Mouse (Mus musculus) left cerebral cortex, adult 18-20 months (tissue): ENCODE measurements around the gene Myh6. TPM values are rescaled to one million over a fixed set of nuclear protein-coding genes. Genes with fewer than 3 reads are reported as not detected.
A peak's percentile ranks its signal among the peaks of the same experiment; 100 is the strongest.
"Not testable (repeated sequence)": the region's sequence is repeated elsewhere in the genome, so short reads cannot be mapped to it uniquely, and the experiment has no call there.

Experiments
- DNase-seq, 2 experiments: peaks; one replicate each; pipeline ENCODE4 v3.0.0; 2021 to 2022; ENCODE audit warnings: low spot score in 2 of 2, mixed read lengths in 1 of 2
- long read RNA-seq, 2 experiments: library from polyadenylated mRNA; stranded (forward); transcript quantifications; one replicate each; pipeline ENCODE4 v2.0.0; 2021
- total RNA-seq, 2 experiments: library from RNA; stranded (reverse); gene quantifications; 2 replicates each; pipeline ENCODE4 v1.2.3; 2021

Gene Myh6
- total RNA-seq, result 1 to 10 TPM; 3.8 to 5.0 TPM
- long read RNA-seq, experiment 1, partial matches to known transcripts, result 0 of 1 reads
- long read RNA-seq, experiment 1, other reads (novel, unspliced or antisense), result 1 of 1 reads
- long read RNA-seq, experiment 2, result 0 reads

GRCm38 (mm10) chr14:54966320-54966977 lies at the start of gene Myh6:
TSS of gene Myh6 (minus strand) at chr14:54966927.
- DNase-seq, result no peak

- DNase-seq, result no peak
Observed at GRCm38 (mm10) chr14:55015767-55016111, 49.0 kb upstream of the Myh6 start.

- peak; percentile 99 for DNase-seq
Observed at GRCm38 (mm10) chr14:55014991-55015766, 48.5 kb upstream of the Myh6 start, which contains the start of gene Ngdn. TSS of gene Ngdn (plus strand) at chr14:55015454.

GRCm38 (mm10) chr14:55014591-55014990 lies 47.9 kb upstream of the Myh6 start:
- DNase-seq, result peak; percentile 72 to 76

DNA sequence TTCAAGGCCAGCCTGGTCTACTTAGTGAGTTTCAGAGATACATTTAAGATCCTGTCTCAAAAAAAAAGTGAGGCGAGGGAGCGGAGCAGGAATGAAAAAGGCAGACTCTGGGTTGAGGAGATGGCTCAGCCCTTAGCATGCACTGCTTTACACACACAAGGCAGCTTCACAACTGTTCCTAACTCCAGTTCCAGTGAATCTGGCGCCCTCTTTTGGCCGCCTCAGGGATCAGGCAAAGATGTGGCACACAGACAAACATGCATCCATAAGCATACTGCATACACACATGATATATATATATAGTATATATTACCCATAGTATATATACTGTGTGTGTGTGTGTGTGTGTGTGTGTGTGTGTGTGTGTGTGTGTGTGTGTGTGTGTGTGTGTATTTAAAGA lies 44.4 kb upstream of the Myh6 start:
- no peak for DNase-seq

GRCm38 (mm10) chr14:55008417-55008816 lies 41.7 kb upstream of the Myh6 start:
- no peak for DNase-seq

GRCm38 (mm10) chr14:55007120-55007908 lies 40.6 kb upstream of the Myh6 start:
- no peak for DNase-seq

DNA sequence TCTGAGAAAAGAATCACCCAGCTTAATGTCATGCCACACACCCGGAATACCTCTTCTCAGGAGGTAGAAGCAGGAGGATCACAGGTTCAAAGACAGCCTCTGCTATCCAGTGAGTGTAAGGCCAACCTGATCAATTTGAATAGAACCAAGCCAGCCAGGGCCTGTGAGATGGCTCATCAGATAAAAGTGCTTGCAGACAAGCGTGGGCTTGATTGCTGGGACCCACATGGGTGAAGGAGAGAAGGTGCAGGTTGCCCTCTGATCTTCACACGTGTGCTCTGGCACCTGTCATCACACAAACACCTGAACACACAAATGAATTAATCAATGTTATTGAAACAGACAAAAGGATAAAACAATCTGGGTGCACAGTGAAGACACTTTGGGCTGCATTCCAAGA lies 39.8 kb upstream of the Myh6 start:
- DNase-seq, result no peak

DNA sequence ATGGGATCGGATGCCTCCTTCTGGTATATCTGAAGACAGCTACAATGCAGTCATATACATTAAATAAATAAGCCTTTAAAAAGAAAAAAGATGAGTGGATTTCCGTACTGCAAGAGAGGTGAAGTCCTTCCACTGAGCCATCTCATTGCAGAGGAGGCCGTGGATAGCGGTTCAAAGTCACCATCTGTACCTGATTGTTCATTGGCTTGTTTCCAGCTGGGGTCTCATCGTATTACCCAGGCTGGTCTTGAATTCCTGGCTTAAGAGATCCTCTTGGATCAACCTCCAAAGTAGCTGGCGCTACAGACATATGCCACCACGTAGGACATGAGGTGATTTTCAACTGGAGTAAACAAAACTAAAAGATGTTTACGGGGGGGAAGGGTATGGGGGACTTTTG lies 39.2 kb upstream of the Myh6 start:
- DNase-seq, result no peak

- DNase-seq, result no peak
Observed at GRCm38 (mm10) chr14:55005506-55005905, 38.8 kb upstream of the Myh6 start.

- no peak for DNase-seq
Observed at GRCm38 (mm10) chr14:55003878-55004855, 37.4 kb upstream of the Myh6 start.

DNA sequence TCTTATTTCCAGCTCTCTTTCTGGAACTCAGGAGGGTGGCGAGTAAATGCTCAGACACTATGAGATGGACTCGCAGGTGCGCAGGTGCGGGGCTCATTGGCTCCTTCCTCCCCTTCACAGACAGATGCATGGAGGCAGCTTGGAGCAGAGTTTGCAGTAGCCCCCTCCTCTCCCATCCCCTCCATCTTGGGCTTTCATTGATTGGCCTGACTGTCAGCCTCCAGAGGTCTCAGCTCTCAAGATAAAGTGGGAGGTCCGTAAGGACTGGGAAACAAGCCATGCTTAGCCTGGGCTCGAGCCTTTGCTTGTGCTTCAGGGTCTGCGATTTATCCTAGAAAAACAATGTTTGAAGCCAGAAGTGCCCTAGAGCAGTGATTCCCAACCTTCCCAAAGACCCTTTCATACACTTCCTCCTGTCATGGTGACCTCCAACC lies 36.0 kb upstream of the Myh6 start:
- no peak for DNase-seq

DNA sequence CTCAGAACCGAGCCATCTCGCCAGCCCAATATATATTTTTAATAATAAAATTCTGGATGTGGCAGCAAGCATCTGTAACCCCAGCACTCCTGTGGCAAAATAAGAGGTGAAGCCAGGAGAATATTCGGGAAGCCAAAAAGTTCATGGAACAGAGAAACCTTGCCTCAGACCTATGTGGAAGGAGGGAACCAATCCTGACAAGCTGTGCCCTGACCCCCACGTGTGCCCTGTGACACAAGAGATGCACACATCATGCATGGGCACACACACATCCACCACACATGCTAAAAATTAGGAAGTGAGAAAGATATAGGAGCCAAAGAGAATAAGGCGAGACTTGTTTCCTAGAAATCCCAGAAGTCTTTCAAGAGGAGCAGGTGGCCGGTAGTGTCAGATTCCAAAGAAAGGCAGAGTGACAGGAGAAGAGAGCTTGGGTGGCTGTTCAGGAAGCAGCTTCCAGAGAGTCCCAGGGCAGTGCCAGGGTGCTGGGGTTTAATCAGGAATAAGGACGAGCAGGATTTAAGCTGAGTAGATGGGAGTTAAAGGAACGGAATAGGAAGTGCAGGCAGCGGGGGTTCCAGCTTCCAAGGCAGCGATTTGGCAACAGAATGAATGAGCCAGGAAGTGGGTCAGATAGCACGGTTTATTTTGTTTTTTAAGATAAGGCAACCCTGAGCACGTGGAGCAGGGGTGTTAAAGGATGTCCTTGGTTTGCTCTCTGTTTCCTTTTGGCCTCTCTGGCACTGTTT lies 35.4 kb upstream of the Myh6 start:
- DNase-seq, result no peak

DNA sequence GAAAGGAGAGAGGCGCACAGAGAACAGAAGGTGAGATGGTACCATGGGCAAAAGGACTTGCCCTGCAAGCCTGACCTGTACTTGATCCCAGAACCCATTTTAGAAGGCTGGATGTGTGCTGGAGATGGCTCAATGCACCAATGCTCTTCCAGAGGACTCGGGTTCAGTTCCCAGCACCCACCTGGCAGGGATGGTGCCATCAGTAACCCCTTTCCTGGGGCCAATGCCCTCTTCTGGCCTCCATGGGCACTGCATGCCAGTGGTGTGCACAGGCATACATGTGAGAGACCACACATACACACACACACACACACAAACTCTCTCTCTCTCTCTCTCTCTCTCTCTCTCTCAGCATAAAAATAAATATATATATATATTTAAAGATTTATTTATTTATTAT lies 34.7 kb upstream of the Myh6 start:
- no peak for DNase-seq

- no peak for DNase-seq
Observed at GRCm38 (mm10) chr14:55000814-55001213, 34.1 kb upstream of the Myh6 start.

- not testable (repeated sequence) for DNase-seq
Observed at GRCm38 (mm10) chr14:54999868-55000267, 33.1 kb upstream of the Myh6 start.

- DNase-seq, result no peak
Observed at GRCm38 (mm10) chr14:54998680-54999079, 32.0 kb upstream of the Myh6 start.

DNA sequence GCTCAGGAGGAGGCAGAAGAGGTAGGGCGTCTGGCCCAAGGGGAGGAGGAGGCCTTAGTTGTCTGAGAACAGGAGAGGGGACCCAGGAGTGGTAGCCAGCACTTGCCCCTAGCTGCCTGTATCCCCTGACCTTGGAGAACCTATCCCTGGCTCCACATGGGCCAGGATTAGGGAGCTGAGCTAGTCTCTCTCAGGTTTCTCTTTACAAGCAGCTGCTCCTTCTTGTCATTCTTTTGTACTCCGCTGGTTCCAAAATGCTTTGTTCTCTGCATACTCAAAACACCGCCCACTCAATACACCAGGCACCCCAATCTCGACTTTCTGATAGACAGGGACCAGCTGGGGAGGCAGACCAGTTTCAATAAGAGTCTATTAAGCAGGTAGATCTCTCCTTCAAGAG lies 30.6 kb upstream of the Myh6 start:
- no peak for DNase-seq

- DNase-seq, result no peak
Observed at GRCm38 (mm10) chr14:54996793-54997192, 30.1 kb upstream of the Myh6 start.
